22 mouse cellular contexts compared by ENCODE assay signal in genomic region chr16:93763378-93763777, GRCm38 (mm10).
"Had no signal": no experiment of that assay in that cellular context is flagged by ENCODE, and none has a peak within 500 bp of the region (broad histone marks: within the 10 kb centered on the region; RNA-seq: fewer than 3 reads in every experiment).

No protein-coding gene starts in this region.

- H3K4me1 ChIP-seq: limb, embryonic 12.5 days; limb, embryonic 15.5 days; midbrain, embryonic 10.5 days; midbrain, embryonic 13.5 days; neural tube, embryonic 13.5 days; stomach, embryonic 15.5 days had no signal

- H3K27me3 ChIP-seq: limb, embryonic 12.5 days; limb, embryonic 15.5 days; midbrain, embryonic 13.5 days; neural tube, embryonic 13.5 days; stomach, embryonic 15.5 days had no signal

- H3K9ac ChIP-seq: limb, embryonic 12.5 days; limb, embryonic 15.5 days; liver, embryonic 14.5 days; liver, postnatal 0 days; midbrain, embryonic 13.5 days; neural tube, embryonic 13.5 days; stomach, embryonic 15.5 days had no signal

- DNase-seq: kidney, adult 18-20 months; kidney, adult 9 months; kidney, postnatal 14 days; kidney, postnatal 4 days; left cerebral cortex, postnatal 4 days; liver, postnatal 0 days; lung, postnatal 36 days; retina, postnatal 1 day; right cerebral cortex, postnatal 25 days; spleen, adult 18-20 months; thymus, postnatal 25 days had no signal

- H3K27ac ChIP-seq: limb, embryonic 12.5 days; limb, embryonic 15.5 days; liver, embryonic 14.5 days; midbrain, embryonic 10.5 days; midbrain, embryonic 13.5 days; neural tube, embryonic 13.5 days; stomach, embryonic 15.5 days had no signal

- H3K4me2 ChIP-seq: limb, embryonic 12.5 days; limb, embryonic 15.5 days; liver, embryonic 11.5 days; midbrain, embryonic 13.5 days; neural tube, embryonic 13.5 days; stomach, embryonic 15.5 days had no signal

- H3K4me3 ChIP-seq: limb, embryonic 12.5 days; limb, embryonic 15.5 days; megakaryocyte, embryonic 14.5 days; midbrain, embryonic 10.5 days; midbrain, embryonic 13.5 days; myocyte; neural tube, embryonic 13.5 days; stomach, embryonic 15.5 days had no signal

- H3K9me3 ChIP-seq: limb, embryonic 12.5 days; limb, embryonic 15.5 days; megakaryocyte, embryonic 14.5 days; midbrain, embryonic 10.5 days; midbrain, embryonic 13.5 days; neural tube, embryonic 13.5 days; stomach, embryonic 15.5 days had no signal

- ATAC-seq: liver, postnatal 0 days; midbrain, embryonic 13.5 days; midbrain, embryonic 16.5 days had no signal
